Mouse (Mus musculus) cerebellum, adult (tissue): ENCODE measurements around the gene Phlpp1.

Experiments used
- ATAC-seq: cut with Nextera tagmentation; 2 replicates; pipeline ENCODE4 v1.9.2; 2017; ENCODE audit warnings: mild to moderate bottlenecking, moderate library complexity, mixed read lengths; ENCODE audit not compliant: insufficient number of reproducible peaks, low FRiP score, low TSS enrichment

Gene Phlpp1

DNA sequence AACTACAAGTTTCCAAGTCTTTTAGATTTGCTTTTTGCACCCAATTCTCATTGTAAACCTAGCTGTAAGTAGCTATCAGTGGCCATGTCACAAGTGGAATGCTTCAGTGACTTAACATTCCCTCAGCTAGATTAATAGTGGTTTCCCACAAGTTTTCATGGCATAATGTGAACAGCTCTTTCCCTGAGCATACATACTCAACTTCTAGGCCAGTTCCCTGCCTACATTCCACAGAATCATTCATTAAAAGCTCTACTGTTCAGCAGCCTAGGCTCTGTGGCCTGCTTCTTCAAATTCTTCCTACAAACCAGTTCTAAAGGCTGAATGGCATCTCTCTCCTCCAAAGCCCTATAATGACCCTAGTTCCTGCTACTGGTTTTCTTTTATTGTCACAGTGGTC is 65.4 kb downstream of the Phlpp1 start:
- no peak for ATAC-seq

- ATAC-seq: no peak
These were observed 68.6 kb downstream of the Phlpp1 start for GRCm38 (mm10) chr1:106240116-106240685.

GRCm38 (mm10) chr1:106241059-106241458 is 69.5 kb downstream of the Phlpp1 start:
- peak; percentile 79 for ATAC-seq

DNA sequence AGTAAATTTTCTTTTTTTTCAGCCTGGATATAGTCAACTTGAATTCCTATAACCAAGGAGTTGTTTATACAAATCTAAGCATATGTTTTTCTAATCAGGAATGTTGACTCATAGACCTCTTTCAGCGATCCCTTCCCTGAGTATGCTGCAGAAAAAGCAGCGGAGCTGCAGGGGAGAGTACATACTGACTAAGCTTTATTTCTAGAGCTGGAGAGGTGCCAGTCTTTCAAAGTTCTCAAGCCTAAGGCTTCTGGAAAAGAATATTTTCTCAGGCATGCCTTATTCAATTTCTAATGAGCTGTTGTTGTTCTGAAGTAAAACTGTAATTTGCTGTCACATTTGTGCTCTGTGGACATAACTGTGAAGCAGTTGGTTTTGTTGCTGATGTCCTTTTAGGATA is 70.6 kb downstream of the Phlpp1 start:
- no peak for ATAC-seq

DNA sequence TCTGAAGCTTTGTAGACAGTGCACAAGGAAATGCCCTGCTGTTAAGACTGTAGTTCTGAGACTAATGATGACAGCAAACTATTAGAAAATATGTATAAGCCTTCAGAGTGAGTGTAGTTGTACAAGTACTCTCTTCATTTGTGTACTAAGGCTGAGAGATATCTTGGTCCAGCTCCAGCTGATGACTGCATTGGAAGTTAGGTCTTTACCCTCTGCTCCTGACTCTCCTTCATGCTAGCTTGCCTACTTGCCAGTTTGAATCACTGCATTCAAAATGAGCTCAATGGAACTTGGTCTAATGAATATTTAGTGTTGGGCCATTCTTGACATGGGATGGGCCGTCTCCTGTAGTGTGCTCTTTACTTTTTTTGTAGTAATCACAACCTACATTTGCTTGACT is 71.8 kb downstream of the Phlpp1 start:
- no peak for ATAC-seq

GRCm38 (mm10) chr1:106244245-106244644 is 72.7 kb downstream of the Phlpp1 start:
- no peak for ATAC-seq

DNA sequence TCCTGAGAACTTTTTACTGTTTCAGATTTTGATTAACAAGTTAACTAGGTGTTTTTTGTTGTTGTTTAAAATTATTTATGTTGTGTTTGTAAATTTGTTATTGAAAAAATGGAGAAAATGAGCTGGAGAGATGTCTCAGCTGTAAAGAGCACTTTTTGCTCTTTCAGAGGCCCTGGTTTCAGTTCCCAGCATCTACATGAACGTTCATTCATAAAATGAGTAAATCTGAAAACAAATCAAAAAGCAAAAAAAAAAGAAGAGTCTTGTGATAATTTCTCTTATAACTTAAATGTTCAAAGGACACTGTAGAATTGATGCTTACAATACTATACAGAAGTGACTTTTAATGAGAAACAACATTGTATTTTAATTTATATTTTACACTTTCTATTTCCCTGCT is 82.5 kb downstream of the Phlpp1 start:
- ATAC-seq: no peak

DNA sequence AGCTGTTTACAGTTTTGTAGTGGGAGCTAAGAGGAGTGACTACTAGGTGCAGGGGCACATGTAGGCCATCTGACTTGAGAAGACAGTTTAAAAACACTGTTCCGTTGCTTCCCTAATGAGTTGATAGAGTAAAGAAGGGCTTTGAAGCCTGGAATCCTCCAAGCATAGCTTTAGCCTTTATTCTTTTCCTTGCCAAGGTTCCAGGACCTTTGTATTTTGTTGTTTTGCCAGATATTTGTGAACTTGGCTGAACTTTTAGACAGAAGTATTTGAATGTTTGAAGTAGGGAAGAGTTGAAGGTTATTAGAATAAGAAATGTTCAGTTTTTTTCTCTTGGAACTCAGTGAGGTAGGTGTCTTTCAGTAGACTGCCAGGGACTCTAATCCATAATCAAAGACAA is 85.6 kb downstream of the Phlpp1 start:
- no peak for ATAC-seq

DNA sequence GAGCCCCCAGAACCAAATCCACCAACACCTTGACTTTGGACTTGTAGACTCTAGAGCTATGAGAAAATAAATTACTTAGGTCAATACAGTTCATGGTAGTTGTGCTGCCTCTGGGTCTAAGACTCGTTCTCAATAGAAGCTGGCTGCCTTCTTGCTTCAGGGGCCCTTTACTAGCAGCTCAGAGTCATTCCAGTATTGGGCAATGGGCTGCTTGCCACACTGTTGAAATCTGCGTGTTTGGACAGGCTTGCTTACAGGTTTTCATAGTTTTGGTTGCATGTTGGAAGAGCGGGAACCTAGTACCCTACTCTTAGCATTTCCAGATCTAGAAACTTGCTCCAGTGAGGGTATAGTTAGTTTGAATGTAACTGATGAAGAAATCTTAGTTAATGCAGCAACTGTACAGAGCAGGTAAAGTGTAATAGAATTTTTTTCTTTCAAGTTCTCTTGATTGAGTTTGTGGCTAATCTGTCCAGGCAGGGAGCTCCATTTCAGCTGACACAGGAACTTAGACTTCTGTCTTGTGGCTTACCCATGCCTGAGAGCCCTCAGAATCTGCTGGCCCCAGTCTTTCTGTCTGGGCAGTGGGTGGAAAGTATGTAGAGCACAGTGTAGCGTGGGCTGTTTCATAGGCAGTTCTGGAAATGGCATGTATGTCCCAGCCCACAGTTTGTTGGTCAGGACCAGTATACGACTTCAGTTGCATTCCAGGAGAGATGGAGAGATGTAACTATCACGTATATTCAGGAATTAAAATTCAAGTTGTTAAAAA is 96.7 kb downstream of the Phlpp1 start:
- no peak for ATAC-seq

GRCm38 (mm10) chr1:106269337-106269736 is 97.8 kb downstream of the Phlpp1 start:
- ATAC-seq: no peak

GRCm38 (mm10) chr1:106272916-106273315 is 101.4 kb downstream of the Phlpp1 start:
- ATAC-seq: no peak

DNA sequence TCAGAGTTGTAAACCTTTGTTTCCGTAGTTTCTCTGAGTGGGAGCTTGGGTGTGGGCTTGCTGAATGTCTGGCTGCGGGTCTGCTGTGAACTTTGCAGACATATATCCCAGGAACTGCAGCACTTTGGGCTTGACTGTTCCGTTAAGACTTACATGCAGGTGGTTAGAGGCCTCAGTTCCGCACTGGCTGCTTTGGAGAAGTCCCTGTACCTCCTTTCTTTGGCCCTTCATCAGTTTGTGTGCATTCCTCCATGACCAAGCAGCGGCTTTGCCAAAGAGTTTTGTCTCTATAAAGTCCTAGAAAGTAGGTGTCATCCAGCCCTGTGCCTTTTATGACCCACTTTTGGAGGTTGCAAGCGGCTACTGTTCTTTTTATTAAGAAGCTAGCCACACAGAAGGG is 102.2 kb downstream of the Phlpp1 start:
- no peak for ATAC-seq

DNA sequence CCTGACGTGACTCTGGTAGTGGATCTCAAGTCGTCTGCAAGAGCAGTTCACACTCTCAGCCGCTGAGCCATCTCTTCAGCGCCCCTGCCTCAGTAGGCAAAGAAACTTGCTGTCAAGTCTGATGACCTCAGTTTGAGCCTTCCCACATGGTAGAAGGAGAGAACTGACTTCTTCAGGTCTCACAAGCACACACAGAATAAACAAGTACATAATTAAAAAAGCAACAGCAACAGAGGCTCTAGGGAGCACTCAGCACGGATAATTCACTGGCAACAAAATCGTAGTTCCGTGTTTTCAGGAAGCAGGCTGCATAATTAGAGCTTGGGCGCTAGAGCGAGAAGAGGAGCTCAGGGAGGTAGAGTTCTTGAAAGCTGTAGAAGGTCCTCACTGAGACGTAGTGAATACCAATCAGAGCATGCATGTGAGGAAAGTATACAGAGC is 103.0 kb downstream of the Phlpp1 start:
- ATAC-seq: no peak

DNA sequence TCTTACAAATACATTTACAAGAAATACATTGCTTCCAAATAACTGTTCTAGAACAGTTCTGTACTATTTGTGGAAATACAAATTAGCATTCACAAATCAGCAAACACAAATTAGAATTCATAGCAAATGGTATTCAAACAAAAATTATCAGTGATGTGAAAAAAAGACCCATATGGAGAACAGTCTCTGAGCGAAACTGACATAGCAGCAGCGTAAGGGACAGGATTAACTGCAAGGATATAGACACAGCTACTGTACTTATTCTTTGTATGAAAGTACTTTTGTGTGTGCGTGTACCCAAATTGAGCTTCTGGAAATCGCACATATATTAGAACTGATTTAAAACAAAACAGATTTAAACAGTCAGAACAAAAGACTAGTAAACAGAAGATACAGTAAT is 103.6 kb downstream of the Phlpp1 start:
- no peak for ATAC-seq

GRCm38 (mm10) chr1:106275731-106276130 is 104.2 kb downstream of the Phlpp1 start:
- no peak for ATAC-seq

- no peak for ATAC-seq
These were observed 105.3 kb downstream of the Phlpp1 start for GRCm38 (mm10) chr1:106276824-106277223.

DNA sequence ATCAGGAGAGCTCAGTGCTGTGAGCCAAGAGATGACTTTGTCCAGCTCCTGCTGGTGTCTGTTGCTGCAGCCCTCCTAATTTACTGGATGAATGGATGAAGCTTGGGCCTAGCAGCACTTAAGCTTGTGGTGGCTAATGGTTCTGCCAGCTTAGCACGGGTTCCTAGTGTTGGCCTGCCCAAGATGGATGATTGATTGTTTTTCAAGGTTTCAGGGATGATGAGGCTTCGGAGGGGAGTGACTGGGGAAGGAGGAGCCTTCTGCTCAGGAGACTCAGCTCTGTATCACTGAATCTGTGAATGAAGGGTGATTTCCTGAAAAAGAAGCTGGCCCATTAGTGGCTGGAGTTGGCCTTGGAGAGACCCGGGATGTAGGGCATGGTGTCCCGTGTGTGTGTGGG is 105.7 kb downstream of the Phlpp1 start:
- peak; percentile 39; the same call in 1 of the 2 replicates for ATAC-seq

DNA sequence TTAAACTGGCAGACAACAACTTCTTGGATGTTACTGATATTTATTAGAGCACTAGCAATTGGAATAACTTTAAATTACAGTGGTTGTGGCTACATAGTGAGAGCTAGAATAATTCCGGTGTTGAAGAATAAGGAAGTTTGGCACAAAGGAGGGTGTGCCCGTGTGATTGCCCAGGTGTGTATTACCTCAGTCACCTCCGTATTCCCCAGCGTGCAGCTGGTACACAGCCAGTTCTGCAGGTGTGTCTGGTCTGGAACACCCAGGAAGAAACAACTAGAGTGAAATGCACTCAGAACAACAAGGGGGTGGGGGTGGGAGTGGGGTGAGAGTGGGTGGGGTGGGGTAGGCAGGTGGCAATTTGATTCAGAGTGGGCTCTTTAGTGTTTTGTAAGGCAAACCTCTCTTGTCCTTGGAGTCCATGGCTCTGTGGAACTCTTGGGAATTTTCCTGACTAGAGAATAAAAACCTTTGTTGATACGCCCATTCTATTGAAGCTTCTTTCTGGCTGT is 107.1 kb downstream of the Phlpp1 start:
- no peak for ATAC-seq

- peak; percentile 46; the same call in 1 of the 2 replicates for ATAC-seq
These were observed 108.0 kb downstream of the Phlpp1 start for GRCm38 (mm10) chr1:106279404-106280123.

DNA sequence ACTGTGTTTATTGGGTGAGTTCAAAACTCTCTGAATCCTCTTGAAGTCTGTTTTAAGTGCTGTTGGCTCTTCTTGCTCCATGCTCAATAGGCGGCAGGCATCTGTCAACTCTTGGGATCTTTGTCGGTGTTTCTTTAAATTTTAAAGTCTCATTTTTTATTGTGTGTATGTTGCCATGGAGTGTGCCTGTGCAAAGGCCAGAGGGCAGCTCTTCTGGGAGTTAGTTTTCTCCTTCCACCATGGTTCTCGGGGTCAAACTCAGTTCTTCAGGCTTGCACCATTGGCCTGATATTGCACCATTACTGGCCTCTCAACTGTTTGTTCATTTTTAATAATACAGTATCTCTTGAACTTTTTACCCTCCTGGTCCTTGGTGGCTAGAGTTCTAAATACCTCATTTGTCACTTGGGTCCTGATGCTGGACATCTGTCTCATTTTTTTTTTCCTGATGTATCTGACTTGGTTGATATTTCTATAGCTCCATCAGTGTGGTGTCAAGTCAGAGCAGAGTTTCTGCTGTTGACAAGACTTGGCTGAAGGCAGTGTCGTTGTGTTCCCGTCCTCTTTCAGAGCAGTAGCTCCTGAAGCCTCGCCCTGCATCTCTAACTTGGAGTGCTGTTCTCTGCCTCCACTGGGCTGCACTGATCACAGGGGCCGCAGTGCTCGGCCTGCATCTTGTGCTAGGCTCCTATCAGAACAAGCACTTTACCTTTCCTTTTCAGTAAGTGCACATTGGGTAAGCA is 108.8 kb downstream of the Phlpp1 start:
- no peak for ATAC-seq

DNA sequence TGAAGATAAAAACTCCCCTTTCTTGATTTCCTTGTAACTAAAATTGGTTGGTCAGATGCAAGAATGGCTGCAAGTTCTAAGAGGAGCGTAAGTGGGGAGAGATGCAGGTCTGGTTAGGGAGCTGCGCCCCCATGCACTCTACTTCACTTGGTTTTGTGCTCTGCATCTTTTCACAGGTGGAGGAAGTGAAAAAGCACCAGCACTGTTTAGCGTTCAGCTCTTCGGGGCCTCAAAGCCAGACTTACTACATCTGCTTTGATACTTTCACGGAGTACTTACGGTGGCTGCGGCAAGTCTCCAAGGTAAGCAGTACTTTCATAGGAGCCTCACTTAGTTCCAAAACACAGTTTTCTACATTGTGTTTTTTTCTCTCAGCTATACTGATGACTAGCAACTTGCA is 115.3 kb downstream of the Phlpp1 start:
- no peak for ATAC-seq
